Mouse (Mus musculus) liver, embryonic 14.5 days (tissue): ENCODE measurements around the gene Elavl3. TPM values are rescaled to one million over a fixed set of nuclear protein-coding genes. Genes with fewer than 3 reads are reported as not detected.

Source experiments
- ATAC-seq: fragments of 200-750 bp; cut with Nextera tagmentation; 2 replicates; pipeline ENCODE4 v1.8.0; 2017; ENCODE audit warnings: moderate number of reproducible peaks, mild to moderate bottlenecking, moderate library complexity; ENCODE audit not compliant: insufficient read depth
- DNase-seq, 3 experiments: peaks; one replicate each; pipeline ENCODE4 v3.0.0-alpha.2; 2012 to 2013; ENCODE audit warnings: low read depth in 3 of 3, low spot score in 3 of 3
- H3K27ac ChIP-seq: fragments of 300-500 bp; sonication (generic); 2 replicates; pipeline ENCODE4 v1.5.1; 2014; ENCODE audit warnings: moderate library complexity, mild to moderate bottlenecking, control low read depth, inconsistent platforms
- H3K27me3 ChIP-seq: fragments of 300-500 bp; sonication (generic); 2 replicates; pipeline ENCODE4 v1.6.1; 2014; ENCODE audit warnings: mild to moderate bottlenecking, low read length, moderate library complexity; ENCODE audit not compliant: control insufficient read depth, insufficient read depth
- H3K36me3 ChIP-seq: fragments of 300-500 bp; sonication (generic); replicated peaks from 2 replicates; pipeline ENCODE4 v1.6.1; 2014; ENCODE audit warnings: low read depth; ENCODE audit not compliant: control insufficient read depth, insufficient read depth
- H3K4me1 ChIP-seq, 2 experiments: fragments of 200-500 bp in 1 of 2; fragments of 300-500 bp in 1 of 2; sonication (generic) in 1 of 2; replicated peaks; 2 replicates each; pipeline ENCODE4 v1.6.1; 2012 to 2014; ENCODE audit warnings: antibody characterized with exemption in 1 of 2, inconsistent platforms in 1 of 2, low read length in 1 of 2; ENCODE audit not compliant: control insufficient read depth in 2 of 2, insufficient read depth in 2 of 2
- H3K4me2 ChIP-seq: fragments of 300-500 bp; sonication (generic); 2 replicates; pipeline ENCODE4 v1.6.1; 2014; ENCODE audit warnings: low read depth, mild to moderate bottlenecking, control low read depth, moderate library complexity
- H3K4me3 ChIP-seq, 2 experiments: fragments of 200-500 bp in 1 of 2; fragments of 300-500 bp in 1 of 2; sonication (generic) in 1 of 2; 2 replicates each; pipeline ENCODE4 v1.5.1; 2012 to 2014; ENCODE audit warnings: low read depth in 2 of 2, low read length in 2 of 2, mild to moderate bottlenecking in 2 of 2, control low read depth in 1 of 2, inconsistent platforms in 1 of 2, moderate library complexity in 1 of 2; ENCODE audit not compliant: insufficient read depth in 1 of 2
- H3K9ac ChIP-seq: fragments of 300-500 bp; sonication (generic); replicated peaks from 2 replicates; pipeline ENCODE4 v1.6.1; 2014; ENCODE audit warnings: mild to moderate bottlenecking, control low read depth, moderate library complexity
- H3K9me3 ChIP-seq: fragments of 300-500 bp; sonication (generic); 2 replicates; pipeline ENCODE4 v1.6.1; 2016; ENCODE audit warnings: low read length, mixed read lengths; ENCODE audit not compliant: control insufficient read depth
- CTCF ChIP-seq: IDR thresholded peaks from 2 replicates; pipeline ENCODE4 v1.5.1; 2016; ENCODE audit warnings: antibody characterized with exemption, low read depth, control low read depth
- EP300 ChIP-seq: IDR thresholded peaks from 2 replicates; pipeline ENCODE4 v1.6.1; 2016; ENCODE audit warnings: antibody characterized with exemption, low read depth
- WGBS: fragments of 180-500 bp; shearing (Covaris S2); extraction: QIAGEN DNeasy Blood & Tissue Kit; methylation state at CpG from one replicate; pipeline ENCODE4 v1.1.7; 2014; ENCODE audit not compliant: insufficient replicate concordance; 5-methylcytosine and 5-hydroxymethylcytosine counted together
- polyA plus RNA-seq, 2 experiments: library from polyadenylated mRNA; depleted of rRNA in 1 of 2; stranded (reverse) in 1 of 2; unstranded in 1 of 2; fragments of >200 nt; fragmentation: Nextera tagmentation in 1 of 2; extraction: Ambion mirVana in 1 of 2; gene quantifications; 2 replicates each; pipeline versions ENCODE4 v1.2.1 to v1.2.3; 2012 to 2014

Gene Elavl3
- polyA plus RNA-seq, 2 experiments: 0.01 TPM; not detected in 1

DNA sequence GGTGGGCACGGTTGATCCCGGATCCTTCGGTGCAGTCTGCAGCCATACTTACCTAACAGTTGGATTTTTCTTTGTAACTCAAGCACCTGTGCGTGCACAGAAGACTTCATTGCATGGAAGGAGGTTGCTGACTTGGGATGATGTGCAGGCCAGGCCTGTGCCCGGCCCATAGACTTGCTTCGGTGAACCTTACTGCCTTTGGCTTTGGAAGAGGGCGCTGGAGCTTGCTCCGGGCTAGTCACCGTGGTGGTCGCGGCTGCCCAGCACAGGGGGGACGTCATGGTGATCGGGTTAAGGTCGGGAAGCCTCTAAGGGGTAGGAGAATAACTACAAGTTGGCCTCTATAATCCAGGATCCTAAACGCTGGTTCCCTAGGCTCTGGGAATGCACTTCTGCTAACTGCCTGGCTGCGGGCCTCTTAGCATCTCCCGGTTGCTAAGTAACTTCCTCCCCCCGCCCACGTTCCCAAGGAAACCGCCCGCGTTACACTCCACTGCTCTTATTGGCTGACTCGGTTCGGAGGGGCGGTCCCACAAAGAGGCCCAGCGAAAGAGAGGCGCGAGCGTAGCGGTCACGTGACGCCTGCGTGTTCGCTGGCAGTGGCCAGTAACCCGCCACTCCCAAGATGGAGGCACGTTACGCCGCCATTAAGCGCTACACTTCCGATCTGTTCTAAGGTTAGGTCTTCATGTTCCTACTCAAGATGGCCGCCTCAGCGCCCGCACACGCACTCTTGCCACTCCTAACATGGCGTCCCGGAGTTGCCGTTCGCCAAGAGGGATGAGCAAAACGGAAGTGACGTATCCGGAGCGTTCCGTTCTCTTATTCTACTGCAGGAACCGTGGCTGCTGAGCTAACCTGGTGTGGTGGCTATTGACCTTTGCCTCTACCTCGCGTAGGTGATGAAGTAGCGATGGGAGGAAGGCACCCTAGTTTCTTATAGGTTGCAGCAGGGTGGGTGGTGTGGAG is 49.3 kb downstream of the Elavl3 start, which contains the start of the genes Ccdc151 and Prkcsh:
TSS of gene Ccdc151 (minus strand) at position 441 of the 969 bp plus-strand sequence.
TSS of gene Prkcsh (plus strand) at position 613 of the 969 bp plus-strand sequence.
- H3K4me3 ChIP-seq: peak within 1 kb of the TSS; percentile 88 to 95
- peaks cover 9 to 10% of the 10 kb centered on the region in 2 experiments for H3K4me1 ChIP-seq
- peak within 1 kb of the TSS; percentile 93 for H3K4me2 ChIP-seq
- ATAC-seq: peak; percentile 99
- H3K27me3 ChIP-seq: no peaks in the 10 kb centered on the region; the same call in 1 of the 2 replicates
- DNase-seq: peak; percentile 99
- peak within 1 kb of the TSS; percentile 69 for H3K27ac ChIP-seq
- 8% methylated on average over 57 of the region's 57 CpGs for WGBS
- H3K36me3 ChIP-seq: peaks cover 15% of the 10 kb centered on the region
- H3K9me3 ChIP-seq: no peaks in the 10 kb centered on the region
- H3K9ac ChIP-seq: peak within 1 kb of the TSS; percentile 75
- TF ChIP-seq CTCF: no peak; the same call in 1 of the 2 replicates
- TF ChIP-seq EP300: no peak

DNA sequence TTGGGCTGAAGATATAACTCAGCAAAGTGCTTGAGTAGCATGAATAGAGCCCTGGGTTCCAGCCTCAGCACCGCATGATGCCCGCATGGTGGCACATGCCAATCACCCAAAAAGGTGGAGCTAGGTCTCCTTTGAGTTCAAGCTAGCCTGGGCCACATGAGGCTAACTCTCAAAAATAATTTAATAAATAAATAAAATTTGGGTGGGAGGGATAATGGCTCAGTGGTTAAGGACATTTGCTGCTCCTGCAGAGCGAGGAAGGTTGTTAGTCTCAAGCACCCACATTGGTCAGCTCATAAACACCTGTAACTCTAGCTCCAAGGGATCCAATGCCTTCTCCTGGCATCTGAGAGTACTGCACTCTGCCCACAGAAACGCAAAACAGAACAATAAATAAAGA is 50.2 kb downstream of the Elavl3 start:
- Histone ChIP-seq H3K9ac (no peak overlapping the region), H3K27me3 (no peaks in the 10 kb centered on the region; the same call in 1 of the 2 replicates), H3K9me3 (no peaks in the 10 kb centered on the region), H3K27ac (no peak overlapping the region), H3K4me1 (peaks cover 9 to 10% of the 10 kb centered on the region in 2 experiments), H3K4me3 (no peak overlapping the region), H3K4me2 (no peak overlapping the region), H3K36me3 (peaks cover 12% of the 10 kb centered on the region)
- DNase-seq (no peak), ATAC-seq (no peak)
- TF ChIP-seq EP300 (no peak), CTCF (no peak)
- 80% methylated on average over 4 of the region's 4 CpGs for WGBS

DNA sequence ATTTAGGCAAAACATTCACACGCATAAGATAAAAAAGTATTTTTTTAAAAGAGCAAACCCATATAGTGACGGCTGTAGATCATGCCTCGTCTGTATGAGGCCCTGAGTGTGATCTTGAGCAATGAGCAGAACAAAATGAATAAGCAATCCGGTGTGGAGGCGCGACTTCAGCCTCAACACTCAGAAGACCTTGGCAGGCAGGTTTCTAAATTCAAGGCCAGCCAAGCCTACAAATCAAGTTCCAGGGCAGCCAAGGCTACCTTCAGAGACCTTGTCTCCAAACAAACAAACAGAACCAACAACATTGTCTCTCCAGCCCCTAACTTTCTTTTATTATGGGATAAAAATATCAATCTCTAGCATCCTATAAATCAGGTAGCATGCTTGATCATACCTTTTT is 51.5 kb downstream of the Elavl3 start:
- H3K27ac ChIP-seq: no peak overlapping the region
- ATAC-seq: no peak
- H3K9ac ChIP-seq: no peak overlapping the region
- H3K27me3 ChIP-seq: no peaks in the 10 kb centered on the region; the same call in 1 of the 2 replicates
- H3K4me3 ChIP-seq: no peak overlapping the region
- no peaks in the 10 kb centered on the region for H3K9me3 ChIP-seq
- no peak overlapping the region for H3K4me2 ChIP-seq
- H3K4me1 ChIP-seq: peaks cover 9 to 10% of the 10 kb centered on the region in 2 experiments
- TF ChIP-seq EP300 (no peak), CTCF (no peak)
- WGBS: 75% methylated on average over 6 of the region's 6 CpGs
- peaks cover 10% of the 10 kb centered on the region for H3K36me3 ChIP-seq
- DNase-seq: no peak

GRCm38 (mm10) chr9:21996178-21996867 is 55.5 kb downstream of the Elavl3 start:
- Histone ChIP-seq H3K9ac (no peak overlapping the region), H3K4me1 (no peaks in the 10 kb centered on the region), H3K27me3 (peaks cover 15% of the 10 kb centered on the region), H3K4me3 (no peak overlapping the region), H3K9me3 (no peaks in the 10 kb centered on the region), H3K4me2 (no peak overlapping the region), H3K27ac (no peak overlapping the region), H3K36me3 (no peaks in the 10 kb centered on the region)
- no peak for ATAC-seq
- 66% methylated on average over 3 of the region's 3 CpGs for WGBS
- TF ChIP-seq CTCF (no peak), EP300 (no peak)
- no peak for DNase-seq
